Mouse (Mus musculus): ENCODE results near the gene Gm525.

- no peak for TF ChIP-seq MYOG (IDR thresholded peaks at IDR 0.05; ENCODE audit: control insufficient read depth, extremely low read depth, insufficient read length)
- TF ChIP-seq CTCF (IDR thresholded peaks at IDR 0.05; ENCODE audit: control insufficient read depth, insufficient read depth, insufficient read length), result no peak
- no peak for TF ChIP-seq MAX (IDR thresholded peaks at IDR 0.05)
- TF ChIP-seq MYOD1 (IDR thresholded peaks at IDR 0.05; ENCODE audit: control insufficient read depth, insufficient read length, low read depth), result peak; percentile 7
- no peak for TF ChIP-seq USF1 (IDR thresholded peaks at IDR 0.05; ENCODE audit: low read depth)
- TF ChIP-seq FOSL1 (IDR thresholded peaks at IDR 0.05; ENCODE audit: insufficient read depth, low read length, poor library complexity, severe bottlenecking), result no peak
Measured at GRCm38 (mm10) chr11:89031189-89031588, 42.5 kb upstream of the Gm525 start.
